Mouse (Mus musculus): ENCODE data around the gene Urad.

Gene Urad

GRCm38 (mm10) chr5:147269926-147270672 is 52.1 kb downstream of the Urad start, which contains the start of gene Pdx1:
Gene Pdx1, plus strand, starts transcription at chr5:147269959.
- intact Hi-C loops (cut with DNase I) = no loop called here

GRCm38 (mm10) chr5:147269371-147269770 is 52.9 kb downstream of the Urad start:
- intact Hi-C loops (cut with DNase I) = no loop called here

- intact Hi-C loops (cut with DNase I) = no loop called here
Measured at GRCm38 (mm10) chr5:147268728-147269127, 53.5 kb downstream of the Urad start.

GRCm38 (mm10) chr5:147267434-147267833 is 54.8 kb downstream of the Urad start:
- intact Hi-C loops (cut with DNase I) = no loop called here

Small RNA genes lying within 50 kb of the gene (microRNA-seq; reads per million reads assigned to microRNA genes)
- gene Mir7k = 1.7 to 2.6 reads per million in 2 experiments
